Mouse (Mus musculus): ENCODE measurements around the gene Rbbp8nl. TPM values are rescaled to one million over a fixed set of nuclear protein-coding genes. Genes with fewer than 3 reads are reported as not detected.

Rbbp8nl gene
- 0.20 TPM for polyA plus RNA-seq (2017; shearing (Covaris generic))

GRCm38 (mm10) chr2:180289440-180290108, at the start of gene Rbbp8nl:
TSS of gene Rbbp8nl (minus strand) at chr2:180289879.

GRCm38 (mm10) chr2:180334551-180334986, 44.9 kb upstream of the Rbbp8nl start, which contains the start of gene Gata5:
TSS of gene Gata5 (minus strand) at chr2:180334699.

GRCm38 (mm10) chr2:180273394-180274244, 16.1 kb downstream of the Rbbp8nl start, which contains the start of gene Cables2:
TSS of gene Cables2 (minus strand) at chr2:180273496.

DNA sequence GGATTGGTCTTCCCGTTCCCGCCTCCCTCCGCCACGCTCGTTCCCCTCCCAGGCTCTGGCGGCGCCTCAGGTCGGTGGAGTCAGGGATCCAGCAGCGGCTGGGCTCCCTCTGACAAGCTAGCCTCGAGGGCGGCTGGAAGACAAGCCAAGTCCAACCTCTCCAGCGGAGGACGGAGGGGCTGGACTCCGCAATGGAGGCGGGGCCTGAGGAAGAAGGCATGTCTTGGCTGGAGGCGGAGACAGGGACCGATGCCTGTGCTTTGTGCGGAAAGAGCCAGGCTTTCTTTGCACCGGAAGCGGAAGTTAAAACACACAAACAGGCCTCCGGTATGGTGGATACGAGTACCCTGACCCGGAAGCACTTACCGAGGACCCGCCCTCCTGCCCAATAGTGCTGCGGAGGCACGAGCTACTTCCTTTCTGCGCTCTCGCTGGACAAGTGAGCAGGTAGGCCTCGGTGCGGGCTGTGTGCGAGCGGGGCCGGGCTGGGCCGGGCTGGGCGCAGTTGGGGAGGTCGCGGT, 32.6 kb downstream of the Rbbp8nl start, which contains the start of gene Rps21:
Rps21 (plus strand) TSS at position 377 of the 521 bp plus-strand sequence.

Other genes with a start within 250 kb of the Rbbp8nl start
- gene Psma7, start 247.4 kb downstream of the Rbbp8nl start, polyA plus RNA-seq (2017; shearing (Covaris generic)) = 496 TPM
- 2.2 TPM for gene Ss18l1, start 247.4 kb downstream of the Rbbp8nl start, polyA plus RNA-seq (2017; shearing (Covaris generic))
- gene Mtg2, start 219.3 kb downstream of the Rbbp8nl start, polyA plus RNA-seq (2017; shearing (Covaris generic)) = 57.7 TPM
- not detected for gene Hrh3, start 185.4 kb downstream of the Rbbp8nl start, polyA plus RNA-seq (2017; shearing (Covaris generic))
- 48.7 TPM for gene Osbpl2, start 170.6 kb downstream of the Rbbp8nl start, polyA plus RNA-seq (2017; shearing (Covaris generic))
- 157 TPM for gene Adrm1, start 118.4 kb downstream of the Rbbp8nl start, polyA plus RNA-seq (2017; shearing (Covaris generic))
- 0.73 TPM for gene Lama5, start 64.0 kb downstream of the Rbbp8nl start, polyA plus RNA-seq (2017; shearing (Covaris generic))
- 785 TPM for gene Rps21, start 32.5 kb downstream of the Rbbp8nl start, polyA plus RNA-seq (2017; shearing (Covaris generic))
- gene Cables2, start 16.4 kb downstream of the Rbbp8nl start, polyA plus RNA-seq (2017; shearing (Covaris generic)) = 1.9 TPM
- gene Gata5, start 44.8 kb upstream of the Rbbp8nl start, polyA plus RNA-seq (2017; shearing (Covaris generic)) = not detected
- gene Slco4a1, start 166.4 kb upstream of the Rbbp8nl start, polyA plus RNA-seq (2017; shearing (Covaris generic)) = 1.3 TPM
- not detected for gene Ntsr1, start 210.1 kb upstream of the Rbbp8nl start, polyA plus RNA-seq (2017; shearing (Covaris generic))

Data from activated CD4-positive, CD25-positive, alpha-beta regulatory T cell, adult 9 weeks (primary cell).